Mouse (Mus musculus) stomach, embryonic 14.5 days (tissue): Measurements from ENCODE around the gene Oat. TPM values are rescaled to one million over a fixed set of nuclear protein-coding genes. Genes with fewer than 3 reads are reported as not detected.

Source experiments
- ATAC-seq: fragments of 200-750 bp; cut with Nextera tagmentation; 2 replicates; pipeline ENCODE4 v1.8.0; 2017; ENCODE audit warnings: low read depth, moderate TSS enrichment; ENCODE audit not compliant: insufficient number of reproducible peaks, insufficient read depth, low FRiP score
- H3K27ac ChIP-seq: fragments of 300-500 bp; sonication (generic); 2 replicates; pipeline ENCODE4 v1.5.1; 2014; ENCODE audit warnings: mild to moderate bottlenecking, low read length, moderate library complexity, mixed read lengths
- H3K27me3 ChIP-seq: fragments of 300-500 bp; sonication (generic); 2 replicates; pipeline ENCODE4 v1.6.1; 2014; ENCODE audit warnings: low read length, control low read depth, mixed read lengths; ENCODE audit not compliant: control insufficient read depth, insufficient read depth
- H3K36me3 ChIP-seq: fragments of 300-500 bp; sonication (generic); 2 replicates; pipeline ENCODE4 v1.6.1; 2014; ENCODE audit warnings: mild to moderate bottlenecking, control low read depth, low read length, moderate library complexity, mixed read lengths; ENCODE audit not compliant: control insufficient read depth, insufficient read depth
- H3K4me1 ChIP-seq: fragments of 300-500 bp; sonication (generic); 2 replicates; pipeline ENCODE4 v1.6.1; 2014; ENCODE audit warnings: low read length, control low read depth, mixed read lengths; ENCODE audit not compliant: control insufficient read depth, insufficient read depth
- H3K4me2 ChIP-seq: fragments of 300-500 bp; sonication (generic); replicated peaks from 2 replicates; pipeline ENCODE4 v1.6.1; 2014; ENCODE audit warnings: low read depth, low read length, control low read depth
- H3K4me3 ChIP-seq: fragments of 300-500 bp; sonication (generic); 2 replicates; pipeline ENCODE4 v1.5.1; 2014; ENCODE audit warnings: low read depth, low read length, control low read depth
- H3K9ac ChIP-seq: fragments of 300-500 bp; sonication (generic); replicated peaks from 2 replicates; pipeline ENCODE4 v1.6.1; 2014; ENCODE audit warnings: low read depth, mild to moderate bottlenecking, control low read depth, low read length, moderate library complexity, mixed read lengths
- H3K9me3 ChIP-seq: fragments of 300-500 bp; sonication (generic); 2 replicates; pipeline ENCODE4 v1.6.1; 2016; ENCODE audit warnings: low read depth, low read length, control low read depth; ENCODE audit not compliant: control insufficient read depth
- WGBS: fragments of 180-500 bp; shearing (Covaris S2); extraction: QIAGEN DNeasy Blood & Tissue Kit; methylation state at CpG from one replicate; pipeline ENCODE4 v1.1.7; 2014; 5-methylcytosine and 5-hydroxymethylcytosine counted together
- polyA plus RNA-seq: library from polyadenylated mRNA; unstranded; fragments of >200 nt; fragmentation: Nextera tagmentation; extraction: Ambion mirVana; gene quantifications from 2 replicates; pipeline ENCODE4 v1.2.1, GENCODE M21; 2014

The Oat gene
- polyA plus RNA-seq, 1 experiment from 2014 or later, result 207 TPM

DNA sequence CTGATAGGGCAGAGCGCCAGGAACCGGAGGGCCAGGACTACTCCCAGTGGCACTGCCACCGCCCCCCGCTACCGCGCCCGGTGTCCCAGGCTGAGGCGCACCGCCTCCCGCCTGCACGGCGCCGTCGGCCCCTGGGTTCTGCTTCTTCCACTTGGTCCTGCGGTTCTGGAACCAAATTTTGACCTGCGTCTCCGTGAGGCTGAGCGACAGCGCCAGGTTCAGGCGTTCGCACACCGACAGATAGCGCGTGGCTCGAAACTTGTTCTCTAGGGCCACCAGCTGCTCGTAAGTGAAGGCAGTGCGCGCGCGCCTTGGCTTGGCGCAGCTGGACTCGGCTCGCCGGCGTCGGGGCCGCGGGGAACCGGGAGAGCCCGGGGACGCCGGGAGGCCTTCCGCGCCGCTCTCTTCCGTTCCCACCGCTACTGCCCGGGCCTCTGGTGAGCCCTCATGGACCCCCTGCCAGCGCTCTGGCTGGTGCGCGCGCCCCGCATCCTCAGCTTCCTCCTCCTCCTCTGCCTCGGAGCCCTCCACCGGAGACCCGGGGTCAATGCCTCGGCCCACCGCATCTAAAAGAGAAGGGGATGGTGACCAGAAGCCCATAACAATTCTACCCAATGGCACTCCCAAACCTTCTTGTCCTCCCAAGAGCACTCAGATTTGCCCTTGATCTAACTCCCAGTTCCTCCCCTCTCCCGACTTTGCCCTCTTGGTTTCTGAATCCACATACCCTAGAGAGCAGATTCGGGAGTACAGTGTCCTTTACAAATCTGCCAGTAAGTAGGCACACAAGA is 21.2 kb upstream of the Oat start:
- no peaks in the 10 kb centered on the region for H3K36me3 ChIP-seq
- under 1% methylated on average over 60 of the region's 60 CpGs for WGBS
- no peak overlapping the region for H3K27ac ChIP-seq
- no peaks in the 10 kb centered on the region for H3K9me3 ChIP-seq
- no peak overlapping the region; the same call in 1 of the 2 replicates for H3K9ac ChIP-seq
- 0 out of 2 replicates have a peak, but pooled peaks cover 13% of the 10 kb centered on the region for H3K4me1 ChIP-seq
- peak overlapping the region; percentile 40 for H3K4me3 ChIP-seq
- peaks cover 67% of the 10 kb centered on the region for H3K27me3 ChIP-seq
- 0 out of 2 replicates have a peak, but pooled peaks have one; percentile 10 for ATAC-seq
- peak overlapping the region; percentile 69 for H3K4me2 ChIP-seq

DNA sequence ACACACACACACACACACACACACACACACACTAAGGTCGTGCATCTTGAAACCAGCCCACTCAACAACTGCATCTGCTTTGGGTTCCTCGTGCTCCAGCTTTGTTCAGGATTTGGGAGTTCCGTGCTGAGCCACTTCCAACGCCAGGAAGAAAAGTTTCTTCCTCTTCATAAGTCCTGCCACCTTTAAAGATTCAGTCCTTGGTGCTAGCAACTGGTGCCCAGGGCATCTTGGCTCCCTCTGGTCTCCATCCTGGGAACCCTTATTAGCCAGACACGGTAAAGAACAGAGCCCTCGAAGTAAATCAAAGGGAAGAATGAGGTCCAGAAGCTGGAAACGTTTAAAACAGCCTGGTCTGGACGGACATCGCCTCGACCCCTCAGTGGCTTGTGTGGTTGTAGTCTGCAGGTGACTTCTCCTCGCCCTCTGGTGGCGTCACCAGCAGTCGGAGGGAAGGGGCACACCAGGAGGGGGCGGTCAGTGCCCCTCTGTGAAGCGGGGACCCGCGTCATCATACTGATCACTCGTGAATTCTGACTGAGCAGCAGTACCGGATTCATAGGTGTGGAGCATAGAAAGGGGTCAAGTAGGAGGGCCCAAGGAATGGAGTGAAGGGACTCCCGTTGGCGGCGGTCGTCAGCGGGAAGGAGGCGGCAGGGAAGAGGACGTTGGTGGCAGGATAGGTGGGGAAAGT is 20.5 kb upstream of the Oat start:
- 10% methylated on average over 26 of the region's 26 CpGs for WGBS
- no peaks in the 10 kb centered on the region for H3K36me3 ChIP-seq
- no peak overlapping the region for H3K27ac ChIP-seq
- H3K27me3 ChIP-seq, result peaks cover 60% of the 10 kb centered on the region
- H3K9me3 ChIP-seq, result no peaks in the 10 kb centered on the region
- no peak overlapping the region for H3K9ac ChIP-seq
- H3K4me2 ChIP-seq, result peak overlapping the region; percentile 69
- 0 out of 2 replicates have a peak, but pooled peaks have one; percentile 15 for ATAC-seq
- H3K4me1 ChIP-seq, result 0 out of 2 replicates have a peak, but pooled peaks cover 13% of the 10 kb centered on the region
- peak overlapping the region; percentile 40 for H3K4me3 ChIP-seq

DNA sequence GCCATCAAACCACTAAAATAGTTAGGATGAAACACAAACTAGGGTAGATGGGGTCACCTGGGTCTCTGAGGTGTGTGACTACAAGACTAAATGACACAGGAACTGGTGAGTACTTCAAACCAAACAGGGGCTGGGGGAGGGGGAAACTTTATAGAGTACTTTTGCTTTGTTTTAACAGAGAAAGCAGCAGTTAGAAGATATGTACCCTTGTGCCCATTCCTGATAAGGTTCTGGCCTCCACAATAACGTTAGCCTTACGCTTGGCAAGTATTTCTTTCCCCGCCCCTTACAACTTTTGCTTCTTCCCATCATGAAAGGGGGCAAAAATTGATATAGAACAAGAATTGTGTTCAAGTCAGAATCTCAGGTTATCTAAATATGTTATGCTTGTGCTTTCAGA is 19.6 kb upstream of the Oat start:
- H3K27me3 ChIP-seq, result peaks cover 53% of the 10 kb centered on the region
- H3K27ac ChIP-seq, result no peak overlapping the region
- H3K9me3 ChIP-seq, result no peaks in the 10 kb centered on the region
- H3K4me2 ChIP-seq, result no peak overlapping the region
- H3K9ac ChIP-seq, result no peak overlapping the region
- ATAC-seq, result no peak
- H3K36me3 ChIP-seq, result no peaks in the 10 kb centered on the region
- H3K4me1 ChIP-seq, result 0 out of 2 replicates have a peak, but pooled peaks cover 13% of the 10 kb centered on the region
- H3K4me3 ChIP-seq, result no peak overlapping the region
- WGBS, result 85% methylated on average over 3 of the region's 3 CpGs

DNA sequence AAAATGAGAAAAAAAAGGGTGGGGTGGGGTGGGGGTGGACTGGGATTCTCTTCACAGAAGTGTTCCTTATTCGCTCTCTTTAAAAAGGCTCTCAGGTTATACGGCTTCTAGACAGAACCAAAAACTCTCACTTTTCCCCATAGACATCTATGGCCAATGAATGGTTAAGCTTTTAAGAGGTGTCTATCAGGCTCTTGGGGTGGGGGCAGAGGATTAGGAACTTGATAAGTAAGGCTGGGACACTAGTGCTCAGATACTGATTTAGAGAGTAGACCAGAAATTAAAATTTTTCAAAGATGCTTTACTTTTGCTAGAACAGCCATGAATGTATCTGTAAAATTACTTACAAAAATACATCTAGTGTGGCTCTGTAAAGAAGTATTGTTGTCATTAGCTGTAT is 18.1 kb upstream of the Oat start:
- Histone ChIP-seq H3K9me3 (no peaks in the 10 kb centered on the region), H3K4me1 (0 out of 2 replicates have a peak, but pooled peaks cover 7% of the 10 kb centered on the region), H3K27me3 (peaks cover 40% of the 10 kb centered on the region), H3K36me3 (no peaks in the 10 kb centered on the region), H3K9ac (no peak overlapping the region), H3K27ac (no peak overlapping the region), H3K4me3 (no peak overlapping the region), H3K4me2 (no peak overlapping the region)
- 88% methylated on average over 2 of the region's 2 CpGs for WGBS
- no peak for ATAC-seq

DNA sequence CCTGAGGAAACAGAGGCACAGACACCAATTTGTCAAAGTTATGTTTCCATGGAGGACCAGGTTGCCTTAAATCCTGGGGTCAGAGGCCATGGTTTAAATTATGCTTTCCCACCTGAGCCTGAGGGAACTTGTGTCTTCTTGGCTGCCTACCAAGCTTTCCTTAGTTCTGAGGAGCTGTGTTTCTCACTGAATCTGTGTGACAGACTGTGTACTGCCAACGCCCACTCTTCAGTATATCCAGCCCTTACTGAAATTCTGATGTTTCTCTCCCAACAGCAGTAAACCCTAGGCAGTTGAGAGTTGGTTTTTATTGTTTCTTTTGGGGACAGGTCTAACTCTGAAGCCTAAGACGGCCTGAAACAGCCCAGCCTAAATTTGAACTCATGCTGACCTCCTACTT is 17.6 kb upstream of the Oat start:
- no peak overlapping the region for H3K27ac ChIP-seq
- H3K9me3 ChIP-seq, result no peaks in the 10 kb centered on the region
- H3K27me3 ChIP-seq, result peaks cover 34% of the 10 kb centered on the region
- no peak overlapping the region for H3K4me2 ChIP-seq
- no peak overlapping the region for H3K9ac ChIP-seq
- H3K36me3 ChIP-seq, result no peaks in the 10 kb centered on the region
- no peak for ATAC-seq
- 60% methylated on average over 2 of the region's 2 CpGs for WGBS
- no peak overlapping the region for H3K4me3 ChIP-seq
- 0 out of 2 replicates have a peak, but pooled peaks cover 4% of the 10 kb centered on the region for H3K4me1 ChIP-seq

DNA sequence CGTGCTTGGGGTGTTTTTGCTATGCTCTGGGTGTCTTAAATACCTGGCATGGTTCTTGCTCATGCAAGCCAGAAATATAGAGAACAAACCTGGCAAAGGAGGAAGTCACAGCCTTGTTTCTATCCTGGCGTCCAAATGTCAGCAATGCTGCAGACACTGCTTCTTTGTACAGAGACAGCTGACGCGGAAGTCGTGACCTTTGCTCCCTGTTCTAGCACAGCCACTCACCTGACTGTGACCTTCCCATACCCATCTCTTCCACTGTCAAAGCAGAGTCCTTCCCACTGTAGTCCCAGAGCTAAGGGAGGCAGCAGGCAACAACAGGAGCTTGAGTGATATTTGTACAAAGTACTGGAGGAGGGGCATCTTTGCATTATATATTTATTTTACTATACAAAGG is 13.4 kb upstream of the Oat start:
- Histone ChIP-seq H3K36me3 (no peaks in the 10 kb centered on the region), H3K4me1 (no peaks in the 10 kb centered on the region), H3K4me3 (no peak overlapping the region), H3K9me3 (no peaks in the 10 kb centered on the region), H3K9ac (no peak overlapping the region), H3K4me2 (no peak overlapping the region), H3K27me3 (no peaks in the 10 kb centered on the region), H3K27ac (no peak overlapping the region)
- 44% methylated on average over 5 of the region's 5 CpGs for WGBS
- no peak for ATAC-seq

DNA sequence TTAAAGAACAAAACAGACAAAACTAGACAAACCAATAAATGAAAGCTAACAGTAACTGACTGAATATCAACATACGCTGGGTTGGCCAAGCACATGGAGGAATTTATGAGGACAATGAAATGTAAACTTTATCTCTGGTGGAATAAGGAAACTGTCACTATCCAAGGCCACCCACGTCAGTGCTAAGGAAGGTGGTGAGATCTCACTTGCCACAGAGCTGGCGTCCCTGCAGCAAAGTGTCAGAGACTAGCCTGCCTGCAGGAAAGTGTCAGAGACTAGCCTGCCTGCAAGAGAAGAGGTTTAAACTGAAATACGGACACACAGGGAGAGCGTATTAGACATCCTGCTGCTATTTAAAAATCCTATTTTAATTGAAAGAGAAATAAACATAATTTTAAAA is 11.0 kb upstream of the Oat start:
- 43% methylated on average over 5 of the region's 5 CpGs for WGBS
- ATAC-seq, result no peak
- no peak overlapping the region for H3K27ac ChIP-seq
- no peaks in the 10 kb centered on the region for H3K4me1 ChIP-seq
- H3K36me3 ChIP-seq, result no peaks in the 10 kb centered on the region
- H3K9ac ChIP-seq, result no peak overlapping the region
- no peak overlapping the region for H3K4me2 ChIP-seq
- H3K27me3 ChIP-seq, result no peaks in the 10 kb centered on the region
- no peak overlapping the region for H3K4me3 ChIP-seq
- H3K9me3 ChIP-seq, result no peaks in the 10 kb centered on the region

DNA sequence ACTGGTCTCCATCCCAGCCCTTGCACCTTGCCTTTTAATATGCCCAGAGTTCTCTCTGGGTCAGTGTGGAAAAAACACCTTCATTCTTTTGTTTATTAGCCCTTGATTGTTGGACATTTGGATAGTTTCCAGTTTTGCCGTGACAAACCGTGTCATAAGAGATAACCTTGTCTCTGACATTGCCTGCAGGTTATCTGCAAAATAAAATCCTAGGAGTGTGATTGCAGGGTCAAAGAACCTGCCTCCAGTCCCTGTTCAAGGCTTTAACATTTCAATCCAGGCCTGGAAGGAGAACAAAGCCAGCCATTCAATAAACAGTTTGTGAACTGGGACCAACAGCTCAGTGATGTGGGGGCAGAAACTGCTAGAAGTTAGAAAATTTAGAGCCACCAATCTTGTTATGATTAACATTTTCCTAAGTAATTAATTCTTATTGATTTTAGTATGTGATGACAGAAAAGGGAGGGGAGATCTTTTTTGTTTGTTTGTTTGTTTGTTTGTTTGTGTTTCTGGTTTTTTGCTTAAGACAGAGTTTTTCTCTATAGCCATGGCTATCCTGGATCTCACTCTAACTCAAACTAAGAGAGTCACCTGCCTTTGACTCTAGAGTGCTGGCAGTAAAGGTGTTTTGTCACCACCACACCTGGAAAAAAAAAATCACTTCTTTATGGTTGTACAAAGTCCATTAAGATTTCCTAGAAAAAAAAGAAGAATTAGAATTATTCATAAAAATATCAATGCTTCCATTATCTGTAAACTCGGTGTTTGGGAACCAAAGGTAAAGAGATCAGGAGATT is 9.7 kb upstream of the Oat start:
- Histone ChIP-seq H3K4me2 (no peak overlapping the region), H3K27me3 (no peaks in the 10 kb centered on the region), H3K36me3 (no peaks in the 10 kb centered on the region), H3K9me3 (no peaks in the 10 kb centered on the region), H3K4me1 (no peaks in the 10 kb centered on the region), H3K27ac (no peak overlapping the region), H3K9ac (no peak overlapping the region), H3K4me3 (no peak overlapping the region)
- no peak for ATAC-seq
- 47% methylated on average over 3 of the region's 3 CpGs for WGBS
